Mouse (Mus musculus): ENCODE data around the gene A730049H05Rik. TPM values are rescaled to one million over a fixed set of nuclear protein-coding genes. Genes with fewer than 3 reads are reported as not detected.

Gene A730049H05Rik
- polyA plus RNA-seq, 1 experiment, result not detected

GRCm38 (mm10) chr6:92846614-92847013 lies 30.3 kb downstream of the A730049H05Rik start:
- TF ChIP-seq POLR2A (IDR thresholded peaks at IDR 0.05; ENCODE audit: insufficient read depth, low read depth, low read length) (no peak), CTCF (IDR thresholded peaks at IDR 0.05; ENCODE audit: insufficient read depth, low read depth, low read length) (no peak)
- H3K4me3 ChIP-seq (ENCODE audit: insufficient read depth, low read depth, low read length), result no peak overlapping the region
- 69% methylated on average over 4 of the region's 4 CpGs for WGBS

GRCm38 (mm10) chr6:92849208-92849607 lies 32.9 kb downstream of the A730049H05Rik start:
- Histone ChIP-seq H3K27ac (ENCODE audit: insufficient read depth, low read depth, low read length) (no peak overlapping the region), H3K4me3 (ENCODE audit: insufficient read depth, low read depth, low read length) (no peak overlapping the region), H3K4me1 (ENCODE audit: control insufficient read depth, insufficient read depth, low read length) (peaks cover 5% of the 10 kb centered on the region; the same call in 1 of the 2 replicates)
- no peak for TF ChIP-seq CTCF (IDR thresholded peaks at IDR 0.05; ENCODE audit: insufficient read depth, low read depth, low read length)
- WGBS, result 91% methylated on average over 9 of the region's 9 CpGs

More at GRCm38 (mm10) chr6:92846614-92847013, 30.3 kb downstream of the A730049H05Rik start:
- H3K4me1 ChIP-seq (ENCODE audit: control insufficient read depth, insufficient read depth, low read length), result peaks cover 5% of the 10 kb centered on the region; the same call in 1 of the 2 replicates
- no peak overlapping the region for H3K27ac ChIP-seq (ENCODE audit: insufficient read depth, low read depth, low read length)

DNA sequence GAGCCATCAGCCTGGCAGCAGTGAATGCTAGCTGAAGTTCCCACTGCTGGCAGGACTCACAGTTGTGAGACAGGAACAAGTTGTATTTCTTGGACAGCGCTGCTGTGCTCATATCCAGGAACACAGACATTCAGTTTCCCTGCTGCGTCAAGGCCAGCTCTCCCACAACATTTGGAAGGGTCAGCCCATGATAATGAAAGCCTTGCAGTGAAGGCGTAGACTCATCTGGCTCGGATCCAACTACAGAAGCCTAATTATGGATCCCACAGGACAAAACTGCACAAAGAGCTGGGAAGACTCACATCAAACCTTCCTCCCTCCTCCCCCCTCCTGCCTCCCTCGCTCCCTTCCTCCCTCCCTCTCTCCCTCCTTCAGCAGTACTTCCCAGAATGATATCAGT lies 34.0 kb downstream of the A730049H05Rik start:
- 5% methylated on average over 5 of the region's 5 CpGs for WGBS
- TF ChIP-seq POLR2A (IDR thresholded peaks at IDR 0.05; ENCODE audit: insufficient read depth, low read depth, low read length), result no peak
- Histone ChIP-seq H3K4me3 (ENCODE audit: insufficient read depth, low read depth, low read length) (no peak overlapping the region), H3K27ac (ENCODE audit: insufficient read depth, low read depth, low read length) (no peak overlapping the region), H3K4me1 (ENCODE audit: control insufficient read depth, insufficient read depth, low read length) (peaks cover 5% of the 10 kb centered on the region; the same call in 1 of the 2 replicates)

- TF ChIP-seq POLR2A (IDR thresholded peaks at IDR 0.05; ENCODE audit: insufficient read depth, low read depth, low read length), result no peak
- TF ChIP-seq CTCF (IDR thresholded peaks at IDR 0.05; ENCODE audit: insufficient read depth, low read depth, low read length), result no peak
- H3K27ac ChIP-seq (ENCODE audit: insufficient read depth, low read depth, low read length), result no peak overlapping the region
- no peak overlapping the region for H3K4me3 ChIP-seq (ENCODE audit: insufficient read depth, low read depth, low read length)
- H3K4me1 ChIP-seq (ENCODE audit: control insufficient read depth, insufficient read depth, low read length), result peaks cover 8% of the 10 kb centered on the region
- WGBS, result 96% methylated on average over 4 of the region's 4 CpGs
Observed at GRCm38 (mm10) chr6:92854873-92855272, 38.6 kb downstream of the A730049H05Rik start.

DNA sequence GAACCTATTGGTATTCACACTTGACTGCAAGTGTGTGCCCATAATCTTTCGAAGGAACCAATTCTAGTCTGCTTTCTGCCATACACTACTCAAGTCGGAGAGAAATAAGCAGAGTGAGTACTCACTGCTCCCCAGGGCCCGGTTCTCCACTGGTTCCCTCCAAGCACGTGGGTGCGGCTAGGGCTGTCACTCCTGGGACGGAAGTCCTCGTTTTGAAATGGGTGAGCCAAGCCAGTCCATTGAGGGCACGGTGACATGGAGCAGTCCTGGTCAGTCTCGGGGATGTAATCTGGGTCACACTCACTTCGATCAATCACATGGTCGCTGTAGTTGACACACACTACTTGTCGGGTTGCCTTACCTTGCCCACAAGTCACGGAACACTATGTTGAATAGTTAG lies 41.5 kb downstream of the A730049H05Rik start:
- no peak for TF ChIP-seq POLR2A (IDR thresholded peaks at IDR 0.05; ENCODE audit: insufficient read depth, low read depth, low read length)
- no peak for TF ChIP-seq CTCF (IDR thresholded peaks at IDR 0.05; ENCODE audit: insufficient read depth, low read depth, low read length)
- Histone ChIP-seq H3K4me1 (ENCODE audit: control insufficient read depth, insufficient read depth, low read length) (peaks cover 2% of the 10 kb centered on the region), H3K27ac (ENCODE audit: insufficient read depth, low read depth, low read length) (no peak overlapping the region), H3K4me3 (ENCODE audit: insufficient read depth, low read depth, low read length) (no peak overlapping the region)
- WGBS, result 95% methylated on average over 13 of the region's 13 CpGs

GRCm38 (mm10) chr6:92858721-92859510 lies 42.6 kb downstream of the A730049H05Rik start:
- no peak overlapping the region for H3K27ac ChIP-seq (ENCODE audit: insufficient read depth, low read depth, low read length)
- no peak overlapping the region for H3K4me3 ChIP-seq (ENCODE audit: insufficient read depth, low read depth, low read length)
- 89% methylated on average over 12 of the region's 12 CpGs for WGBS
- peaks cover 2% of the 10 kb centered on the region for H3K4me1 ChIP-seq (ENCODE audit: control insufficient read depth, insufficient read depth, low read length)
- TF ChIP-seq POLR2A (IDR thresholded peaks at IDR 0.05; ENCODE audit: insufficient read depth, low read depth, low read length) (no peak), CTCF (IDR thresholded peaks at IDR 0.05; ENCODE audit: insufficient read depth, low read depth, low read length) (no peak)

GRCm38 (mm10) chr6:92860285-92860912 lies 44.1 kb downstream of the A730049H05Rik start:
- Histone ChIP-seq H3K4me3 (ENCODE audit: insufficient read depth, low read depth, low read length) (no peak overlapping the region), H3K27ac (ENCODE audit: insufficient read depth, low read depth, low read length) (no peak overlapping the region), H3K4me1 (ENCODE audit: control insufficient read depth, insufficient read depth, low read length) (peaks cover 2% of the 10 kb centered on the region)
- TF ChIP-seq POLR2A (IDR thresholded peaks at IDR 0.05; ENCODE audit: insufficient read depth, low read depth, low read length) (no peak), CTCF (IDR thresholded peaks at IDR 0.05; ENCODE audit: insufficient read depth, low read depth, low read length) (no peak)
- WGBS, result 82% methylated on average over 5 of the region's 5 CpGs

- Histone ChIP-seq H3K4me1 (ENCODE audit: control insufficient read depth, insufficient read depth, low read length) (no peaks in the 10 kb centered on the region), H3K27ac (ENCODE audit: insufficient read depth, low read depth, low read length) (no peak overlapping the region), H3K4me3 (ENCODE audit: insufficient read depth, low read depth, low read length) (no peak overlapping the region)
- 88% methylated on average over 9 of the region's 9 CpGs for WGBS
- no peak for TF ChIP-seq CTCF (IDR thresholded peaks at IDR 0.05; ENCODE audit: insufficient read depth, low read depth, low read length)
- TF ChIP-seq POLR2A (IDR thresholded peaks at IDR 0.05; ENCODE audit: insufficient read depth, low read depth, low read length), result no peak
Observed at GRCm38 (mm10) chr6:92862599-92862998, 46.3 kb downstream of the A730049H05Rik start.

DNA sequence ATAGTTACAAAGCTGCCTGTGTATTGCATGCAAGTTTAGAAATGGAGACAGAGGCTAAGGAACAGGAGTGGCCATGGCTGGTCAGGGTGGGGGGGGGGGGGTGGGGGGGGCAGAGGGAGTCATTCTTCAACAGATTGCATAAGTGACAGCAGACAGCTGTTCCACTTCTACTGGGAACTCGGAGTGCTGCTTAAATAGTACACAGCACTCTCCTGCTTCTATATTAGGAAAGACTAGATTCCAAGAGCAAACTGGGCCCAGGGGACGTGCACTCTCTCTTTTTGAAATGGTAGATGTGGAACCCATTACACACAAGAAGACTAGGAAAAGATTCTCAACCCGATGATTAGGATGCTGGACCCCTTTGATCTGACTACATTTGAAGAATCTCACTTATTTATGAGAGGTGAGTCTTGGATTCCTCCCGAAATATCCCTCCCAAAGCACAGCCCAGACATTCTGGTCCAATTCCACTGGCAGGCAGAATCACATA lies 52.9 kb downstream of the A730049H05Rik start, which contains the start of gene Gm15737:
TSS of gene Gm15737 (plus strand) at position 269 of the 493 bp plus-strand sequence.
- no peak within 1 kb of the TSS for H3K4me3 ChIP-seq (ENCODE audit: insufficient read depth, low read depth, low read length)
- no peaks in the 10 kb centered on the region for H3K4me1 ChIP-seq (ENCODE audit: control insufficient read depth, insufficient read depth, low read length)
- WGBS, result 76% methylated on average over 4 of the region's 4 CpGs
- no peak for TF ChIP-seq POLR2A (IDR thresholded peaks at IDR 0.05; ENCODE audit: insufficient read depth, low read depth, low read length)
- no peak for TF ChIP-seq CTCF (IDR thresholded peaks at IDR 0.05; ENCODE audit: insufficient read depth, low read depth, low read length)
- H3K27ac ChIP-seq (ENCODE audit: insufficient read depth, low read depth, low read length), result no peak within 1 kb of the TSS
